Mouse (Mus musculus): ENCODE results near the gene Igsf3.

Gene Igsf3

DNA sequence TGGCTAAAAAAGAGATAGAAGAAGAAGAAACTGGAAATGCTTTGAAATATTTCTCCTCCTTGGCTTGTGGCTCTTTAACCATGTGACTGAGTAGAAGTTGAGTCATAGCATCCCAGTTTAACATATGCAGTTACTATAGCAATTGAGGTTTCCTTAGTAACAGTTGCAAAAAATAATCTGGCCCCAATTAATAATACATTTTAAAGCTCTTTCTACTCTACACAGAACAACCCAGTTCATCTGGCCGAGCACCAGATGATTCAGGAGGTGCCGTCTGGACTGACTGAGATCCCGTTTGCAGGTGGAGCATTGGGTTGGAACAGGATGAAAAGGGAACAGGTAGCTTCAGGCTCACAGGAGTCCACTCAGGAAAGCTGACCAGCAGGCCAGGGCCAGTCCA is 71.9 kb downstream of the Igsf3 start:
- WGBS: 44% methylated on average over 3 of the region's 3 CpGs

DNA sequence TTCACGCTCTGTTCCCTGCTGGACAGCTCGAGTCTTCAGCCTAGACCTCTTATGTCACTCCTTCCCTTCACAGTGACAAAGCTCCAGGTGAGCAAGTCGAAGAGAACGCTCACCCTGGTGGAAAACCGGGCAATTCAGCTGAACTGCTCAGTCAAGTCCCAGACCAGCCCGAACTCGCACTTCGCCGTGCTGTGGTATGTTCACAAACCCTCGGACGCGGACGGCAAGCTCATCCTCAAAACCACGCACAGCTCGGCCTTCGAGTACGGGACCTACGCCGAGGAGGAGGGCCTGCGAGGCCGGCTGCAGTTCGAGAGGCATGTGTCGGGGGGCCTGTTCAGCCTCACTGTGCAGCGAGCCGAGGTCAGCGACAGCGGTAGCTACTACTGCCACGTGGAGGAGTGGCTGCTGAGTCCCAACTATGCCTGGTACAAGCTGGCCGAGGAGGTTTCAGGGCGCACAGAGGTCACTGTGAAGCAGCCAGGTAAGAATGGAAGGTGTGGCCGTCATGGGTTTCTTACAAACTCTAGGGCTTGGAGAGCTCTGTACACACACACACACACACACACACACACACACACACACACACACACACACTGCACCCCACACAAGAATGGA is 74.0 kb downstream of the Igsf3 start:
- 95% methylated on average over 31 of the region's 31 CpGs for WGBS

DNA sequence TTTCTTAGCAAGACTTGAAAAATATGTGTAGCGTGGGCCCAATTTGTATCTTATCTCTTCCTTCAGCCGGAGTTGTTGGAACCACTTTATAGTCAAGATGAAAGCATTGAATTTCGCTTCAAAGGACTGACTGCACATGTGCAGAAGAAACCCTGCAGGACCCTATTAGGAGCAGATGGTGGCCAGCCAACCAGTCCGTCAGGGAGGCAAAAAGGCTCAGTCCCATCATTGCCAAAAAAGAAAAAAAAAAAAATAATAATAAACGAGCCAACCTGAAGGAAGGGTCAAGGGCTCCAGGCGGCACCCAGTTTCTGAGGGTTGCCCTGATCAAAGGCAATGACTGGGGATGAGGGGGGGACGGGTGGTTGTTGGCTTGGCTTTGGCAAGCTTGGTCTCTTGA is 83.7 kb downstream of the Igsf3 start:
- 53% methylated on average over 7 of the region's 7 CpGs for WGBS

DNA sequence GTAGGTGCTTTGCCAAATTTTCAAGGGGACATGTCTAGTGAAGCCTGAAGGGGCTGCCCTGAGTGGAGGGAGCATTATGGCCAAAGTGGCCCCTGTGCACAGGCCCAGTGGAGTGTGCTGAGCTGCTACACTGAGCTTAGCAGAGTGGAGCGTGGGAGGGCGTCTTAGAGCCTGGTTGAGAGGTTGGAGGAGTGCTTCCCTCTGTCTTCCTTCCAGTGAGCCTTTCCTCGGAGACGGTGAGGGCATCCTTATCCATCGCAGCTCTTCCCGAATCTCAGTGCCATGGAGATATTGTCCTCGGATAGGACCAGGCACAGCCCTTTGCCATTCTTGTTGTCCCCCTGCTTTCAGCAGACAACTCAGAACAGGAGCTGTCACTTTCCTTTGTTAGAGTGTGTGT is 84.2 kb downstream of the Igsf3 start:
- WGBS: 68% methylated on average over 7 of the region's 7 CpGs

DNA sequence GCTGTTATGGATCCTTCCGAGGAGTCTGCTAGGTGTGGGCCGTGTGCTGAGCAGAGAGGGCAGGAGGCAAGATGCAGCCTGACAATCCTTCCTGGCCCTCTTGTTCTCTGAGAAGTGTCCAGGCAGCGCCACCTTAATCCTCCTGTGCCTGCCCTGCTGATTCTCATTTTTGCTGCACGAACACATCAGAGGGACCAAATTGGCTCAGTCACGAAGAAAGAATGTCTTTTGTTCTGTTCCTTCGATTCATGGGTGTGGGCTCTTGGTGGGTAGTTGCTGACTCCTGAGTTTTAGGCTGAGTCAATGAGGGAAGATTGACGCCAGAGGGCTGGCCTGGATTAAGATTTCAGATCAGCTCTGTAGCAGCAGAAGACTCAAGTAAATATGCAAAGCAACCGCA is 84.9 kb downstream of the Igsf3 start:
- 38% methylated on average over 8 of the region's 8 CpGs for WGBS

DNA sequence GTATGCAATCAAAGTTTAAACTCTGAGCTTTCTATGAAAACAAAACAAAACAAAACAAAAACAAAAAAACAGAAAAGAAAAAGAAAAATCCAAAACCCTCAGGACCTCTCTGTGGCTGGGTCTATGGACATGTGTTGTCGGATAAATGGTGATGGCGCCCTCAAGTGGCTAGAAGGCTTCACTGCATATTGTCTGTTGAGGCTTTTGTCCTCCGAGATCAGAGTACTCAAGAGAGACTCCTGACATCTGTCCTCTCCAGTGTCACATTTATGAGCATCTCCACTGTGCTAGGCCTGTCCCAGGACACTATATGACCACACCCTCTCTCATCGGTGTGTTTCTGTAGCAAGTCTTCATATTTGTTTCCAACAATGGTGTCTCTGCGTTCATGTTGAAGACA is 85.4 kb downstream of the Igsf3 start:
- WGBS: 22% methylated on average over 5 of the region's 5 CpGs

DNA sequence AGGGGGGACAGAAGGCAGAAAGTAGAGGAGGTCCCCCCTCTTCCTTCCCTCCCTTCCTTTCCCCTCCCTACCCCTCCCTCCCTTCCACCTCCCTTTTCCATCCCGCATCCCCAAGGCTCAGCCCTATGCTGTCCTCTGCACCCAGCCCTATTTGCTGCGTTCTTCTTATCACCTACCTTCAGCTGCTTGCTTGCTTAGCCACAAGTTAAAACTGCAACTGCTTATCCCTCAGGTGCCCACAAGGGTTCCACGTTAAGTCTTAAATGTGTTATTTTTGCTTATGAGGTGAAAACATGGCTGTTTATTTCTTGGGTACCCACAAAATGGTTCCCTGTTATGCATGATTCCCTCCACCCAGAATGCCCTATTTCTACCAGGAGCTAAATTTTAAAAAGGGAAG is 86.6 kb downstream of the Igsf3 start:
- 86% methylated on average over 3 of the region's 3 CpGs for WGBS

DNA sequence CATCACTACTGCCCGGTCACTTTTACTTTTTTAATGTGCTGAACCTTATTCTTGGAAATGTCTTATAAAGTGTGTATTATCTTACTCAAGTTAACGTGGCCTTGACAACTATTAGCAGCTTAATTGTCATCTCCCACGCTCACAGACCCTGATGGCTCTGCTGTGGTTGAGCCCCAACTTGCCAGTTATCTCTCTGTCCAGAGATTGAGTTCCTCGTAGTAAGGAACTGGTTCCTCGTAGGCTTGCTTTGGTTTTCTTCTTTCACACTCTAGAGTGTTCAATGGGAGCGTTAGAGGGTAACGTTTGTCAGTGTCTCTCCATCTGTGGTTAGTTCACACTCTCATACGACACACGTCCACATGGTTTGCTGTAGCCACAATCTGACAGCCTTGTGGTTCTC is 92.8 kb downstream of the Igsf3 start:
- 76% methylated on average over 9 of the region's 9 CpGs for WGBS

DNA sequence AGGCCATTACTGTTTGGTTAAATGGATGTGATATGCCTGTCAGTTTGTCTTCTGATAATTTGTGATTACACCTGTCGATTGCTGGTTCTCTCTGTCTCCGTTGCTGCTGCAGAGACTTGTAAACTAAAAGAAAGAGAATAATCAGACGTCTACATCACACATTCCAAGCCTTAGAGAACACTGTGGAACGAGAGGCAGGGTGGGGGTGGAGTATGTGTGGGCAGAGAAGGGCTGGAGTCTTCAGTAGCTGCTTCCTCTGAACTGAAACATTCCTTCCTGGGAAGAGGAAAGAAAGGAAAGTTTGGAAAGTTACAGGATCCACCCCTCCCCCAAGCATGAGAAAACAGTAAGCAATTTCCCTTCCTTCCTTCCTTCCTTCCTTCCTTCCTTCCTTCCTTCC is 95.0 kb downstream of the Igsf3 start:
- WGBS: 34% methylated on average over 4 of the region's 4 CpGs

DNA sequence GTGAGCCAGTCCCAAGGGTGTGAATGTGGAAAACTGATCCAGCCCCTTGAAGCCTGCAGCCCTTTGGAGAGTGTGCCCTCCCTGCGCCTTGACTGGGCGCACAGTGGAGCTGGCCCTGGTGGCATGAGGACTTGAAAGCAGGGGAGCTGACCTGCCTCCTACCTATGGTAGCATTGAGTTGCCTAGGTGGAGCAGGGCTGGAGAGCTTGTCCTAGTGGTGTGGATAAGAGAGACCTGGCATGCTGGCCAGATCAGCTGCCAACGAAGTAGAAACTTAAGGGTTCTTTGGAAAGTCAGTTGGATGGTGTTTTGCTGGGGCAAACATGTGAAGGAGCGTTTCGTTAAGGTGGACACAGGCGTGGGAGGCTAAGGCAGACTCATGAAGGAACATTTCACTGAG is 105.1 kb downstream of the Igsf3 start:
- 95% methylated on average over 6 of the region's 6 CpGs for WGBS

DNA sequence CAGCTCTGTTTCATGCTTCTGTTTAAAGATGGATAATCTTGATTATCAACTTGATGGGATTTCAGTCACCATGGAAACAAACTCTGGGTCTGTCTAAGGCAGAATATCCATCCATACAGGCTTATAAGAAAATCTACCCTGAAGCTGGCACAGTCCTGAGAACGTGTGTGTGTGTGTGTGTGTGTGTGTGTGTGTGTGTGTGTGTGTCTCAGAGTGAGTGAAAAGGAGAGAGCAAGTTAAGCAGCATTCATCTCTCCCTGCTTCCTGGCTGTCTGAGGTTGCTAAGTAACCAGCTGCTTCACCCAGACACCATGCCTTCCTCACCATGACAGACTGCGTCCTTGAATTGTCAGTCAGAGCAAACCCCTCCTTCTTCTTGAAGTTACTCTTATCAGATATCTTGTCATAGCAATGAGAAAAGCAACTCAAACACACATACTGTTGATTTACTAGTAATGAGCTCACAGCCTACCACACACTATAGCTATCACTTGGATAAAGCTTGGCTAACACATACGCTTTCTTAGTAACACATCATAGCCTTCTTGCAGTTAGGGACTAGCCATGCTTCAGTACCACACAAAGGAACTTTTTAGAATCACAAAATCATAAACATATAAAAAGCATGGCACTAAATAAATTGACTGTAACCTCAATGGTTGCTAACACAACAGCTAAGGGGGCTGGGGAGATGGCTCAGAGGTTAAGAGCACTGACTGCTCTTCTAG is 106.5 kb downstream of the Igsf3 start:
- WGBS: 61% methylated on average over 3 of the region's 3 CpGs

DNA sequence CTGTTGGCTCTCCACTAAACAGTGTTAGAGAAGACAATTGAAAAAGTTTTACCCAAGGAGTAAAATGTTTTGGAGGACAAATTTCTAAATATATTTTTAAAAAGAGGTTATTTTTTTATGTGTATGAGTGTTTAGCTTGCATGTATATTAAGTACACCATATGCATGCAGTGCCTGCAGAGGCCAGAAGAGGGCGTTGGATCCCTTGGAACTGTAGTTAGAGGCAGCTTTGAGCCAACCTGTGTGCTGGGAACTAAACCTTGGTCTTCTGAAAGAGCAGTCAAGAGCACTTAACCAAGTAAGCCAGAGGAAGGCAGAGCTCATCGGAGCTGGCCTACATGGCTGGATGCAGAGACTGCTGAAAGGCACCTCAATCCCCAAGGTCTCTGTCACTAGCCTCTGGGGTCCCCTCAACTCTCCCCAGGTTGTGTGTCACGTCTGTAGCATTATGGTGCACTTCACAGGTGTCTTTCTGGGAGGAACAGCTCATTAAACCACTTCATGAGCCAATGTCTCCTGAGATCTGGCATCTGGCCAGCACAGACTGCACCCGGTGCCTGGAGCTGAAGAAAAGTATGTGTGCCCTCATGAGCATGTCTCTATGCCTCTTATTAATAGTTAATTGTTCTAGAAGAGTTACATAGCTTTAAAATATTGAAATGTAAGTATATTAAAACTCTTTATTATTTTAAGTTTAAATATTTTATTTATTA is 109.3 kb downstream of the Igsf3 start:
- WGBS: 45% methylated on average over 4 of the region's 4 CpGs

DNA sequence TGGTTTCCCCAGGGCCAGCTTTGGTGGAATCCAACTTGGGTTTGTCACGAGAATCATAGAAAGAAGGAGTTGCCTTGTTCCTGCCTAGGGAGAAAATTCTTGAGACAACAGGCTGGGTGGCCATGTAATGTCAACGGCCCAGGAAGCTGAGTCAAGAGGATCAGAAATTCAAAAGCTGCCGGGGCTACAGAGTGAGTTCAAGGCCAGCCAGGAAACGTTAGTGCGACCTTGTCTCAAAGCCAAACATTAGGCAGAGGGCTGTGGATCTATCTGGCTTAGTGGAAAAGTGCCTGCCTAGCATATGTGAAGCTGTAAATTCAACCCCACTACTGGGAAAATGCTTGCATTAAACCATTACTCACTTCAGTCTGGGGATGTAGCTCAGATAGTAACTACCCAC is 110.6 kb downstream of the Igsf3 start:
- WGBS: 90% methylated on average over 5 of the region's 5 CpGs

DNA sequence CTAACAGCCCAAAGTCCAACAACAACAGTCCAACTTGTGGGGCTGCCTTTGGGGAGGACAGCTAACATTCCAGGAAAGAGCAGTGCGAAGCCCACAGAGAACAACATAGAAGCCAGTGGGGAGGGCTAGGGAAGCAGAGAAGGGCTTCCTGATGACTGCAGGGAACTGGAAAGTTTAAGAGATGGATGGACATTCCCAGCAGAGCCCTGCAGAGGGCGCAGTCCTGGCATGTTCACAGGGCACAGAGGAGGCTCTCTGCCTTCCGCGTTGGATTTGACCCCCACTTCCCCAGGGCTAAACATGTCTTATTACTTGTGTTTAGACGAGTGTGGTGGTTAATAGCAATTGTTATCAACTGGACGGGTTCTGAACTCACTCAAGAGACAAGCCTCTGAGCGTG is 111.3 kb downstream of the Igsf3 start:
- 76% methylated on average over 7 of the region's 7 CpGs for WGBS

DNA sequence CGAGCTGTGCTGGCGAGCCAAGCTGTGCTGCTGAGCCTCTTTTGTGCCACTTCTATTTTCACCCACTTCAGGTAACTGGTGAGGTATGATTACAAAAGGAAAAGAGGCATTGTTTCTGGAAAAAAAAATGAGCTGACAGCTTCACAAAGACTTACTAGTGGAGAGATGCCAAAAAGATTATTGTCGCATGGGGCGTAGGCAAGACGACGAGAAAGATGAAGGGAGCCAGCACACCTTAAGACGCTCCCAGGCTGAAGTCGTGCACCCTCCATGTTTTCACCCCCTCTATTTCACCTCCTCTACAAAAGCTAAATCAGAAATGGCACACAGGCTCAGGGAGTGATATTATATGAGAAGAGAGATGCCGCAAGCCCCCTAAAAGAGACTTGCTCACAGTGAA is 113.6 kb downstream of the Igsf3 start:
- WGBS: 73% methylated on average over 9 of the region's 9 CpGs

DNA sequence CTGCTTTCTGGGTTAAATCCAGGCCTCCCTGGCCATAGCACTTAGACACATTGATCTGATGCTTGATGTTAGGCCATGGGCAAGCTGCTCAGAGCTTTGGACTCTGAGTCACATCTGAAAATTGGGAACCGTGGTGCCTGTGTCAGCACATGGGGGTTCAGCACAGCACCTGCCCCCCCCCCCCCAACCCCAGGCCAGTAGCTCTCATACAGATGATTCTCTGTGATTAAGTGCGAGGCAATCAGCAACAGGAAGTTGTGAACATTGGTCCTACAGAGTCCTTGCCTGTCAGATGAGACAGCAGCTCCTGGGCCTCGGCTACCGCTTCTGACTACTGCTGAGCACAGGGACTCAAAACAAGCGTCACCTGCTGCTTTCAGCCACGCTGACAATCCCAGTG is 116.0 kb downstream of the Igsf3 start:
- 88% methylated on average over 6 of the region's 6 CpGs for WGBS

DNA sequence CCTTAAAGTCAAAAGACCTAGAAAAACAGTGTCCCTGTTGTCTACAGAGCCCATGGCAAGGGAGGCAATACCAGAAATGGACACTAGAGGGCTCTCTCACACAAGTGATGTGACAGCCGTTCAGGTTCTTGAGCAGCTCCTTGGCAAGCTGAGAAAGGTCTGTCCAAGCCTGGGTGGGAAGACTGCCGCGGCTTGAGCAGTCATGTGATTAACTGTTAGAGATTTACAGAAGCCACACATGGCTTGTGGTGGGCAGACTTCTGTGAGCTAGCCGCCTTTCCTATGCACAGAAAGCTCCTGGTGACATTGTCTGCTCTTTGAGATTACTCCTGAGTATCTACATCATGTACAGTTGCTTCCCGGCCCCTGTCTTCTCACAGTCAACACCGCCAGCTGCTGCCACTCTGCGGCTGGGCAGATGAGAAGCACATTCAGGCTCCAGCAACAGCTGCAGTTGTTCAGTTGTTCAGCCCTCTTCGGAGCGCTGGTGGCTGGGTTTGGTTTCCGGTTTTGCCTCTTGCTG is 117.1 kb downstream of the Igsf3 start:
- 36% methylated on average over 10 of the region's 10 CpGs for WGBS

DNA sequence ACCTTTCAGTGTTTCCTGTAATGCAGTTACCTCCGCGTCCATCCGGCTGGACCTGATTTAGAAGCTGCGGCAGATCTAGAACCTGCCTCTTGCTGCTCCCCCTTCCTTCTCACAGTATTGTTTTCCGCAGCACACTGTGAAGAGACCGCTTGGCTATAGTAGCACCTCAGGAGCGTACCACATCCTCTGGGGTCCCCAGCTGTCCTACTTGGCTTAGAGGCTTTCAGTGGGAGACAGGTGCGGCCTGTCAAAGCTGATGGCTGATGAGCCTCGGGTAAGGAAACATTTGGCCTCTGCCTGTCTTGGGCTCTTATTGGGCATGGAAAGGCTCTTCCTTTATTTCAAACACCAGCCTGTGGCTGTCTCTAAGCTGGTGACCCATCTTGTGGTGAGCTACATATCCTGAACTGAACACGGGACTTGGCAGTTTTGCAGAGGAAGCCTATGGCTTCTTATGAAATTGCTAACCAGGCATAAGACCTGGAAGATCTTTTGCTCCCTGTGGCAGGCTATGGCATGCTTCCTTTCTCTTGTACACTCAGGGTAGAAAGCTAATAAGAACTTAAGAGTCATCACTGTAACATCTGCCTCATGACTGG is 120.6 kb downstream of the Igsf3 start:
- 95% methylated on average over 10 of the region's 10 CpGs for WGBS

DNA sequence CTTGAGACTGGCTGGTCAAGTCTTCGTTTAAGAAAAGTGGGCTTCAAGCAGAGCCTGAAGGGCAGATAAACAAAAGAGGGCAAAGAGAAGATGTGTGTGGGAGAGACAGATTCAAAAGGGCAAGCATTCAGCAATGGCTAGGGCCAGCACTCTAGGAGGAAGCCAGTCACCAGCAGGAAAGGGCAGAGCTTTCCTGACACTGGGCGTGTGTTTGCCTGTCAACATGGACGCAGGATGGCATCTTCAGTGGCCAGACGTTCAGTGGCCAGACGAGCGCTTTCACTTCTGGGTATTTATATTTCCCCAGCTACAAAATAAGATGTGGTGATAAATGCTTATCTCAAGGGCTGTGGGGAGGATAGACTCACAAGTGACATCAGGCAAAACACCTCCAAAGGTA is 123.0 kb downstream of the Igsf3 start:
- 77% methylated on average over 6 of the region's 6 CpGs for WGBS

DNA sequence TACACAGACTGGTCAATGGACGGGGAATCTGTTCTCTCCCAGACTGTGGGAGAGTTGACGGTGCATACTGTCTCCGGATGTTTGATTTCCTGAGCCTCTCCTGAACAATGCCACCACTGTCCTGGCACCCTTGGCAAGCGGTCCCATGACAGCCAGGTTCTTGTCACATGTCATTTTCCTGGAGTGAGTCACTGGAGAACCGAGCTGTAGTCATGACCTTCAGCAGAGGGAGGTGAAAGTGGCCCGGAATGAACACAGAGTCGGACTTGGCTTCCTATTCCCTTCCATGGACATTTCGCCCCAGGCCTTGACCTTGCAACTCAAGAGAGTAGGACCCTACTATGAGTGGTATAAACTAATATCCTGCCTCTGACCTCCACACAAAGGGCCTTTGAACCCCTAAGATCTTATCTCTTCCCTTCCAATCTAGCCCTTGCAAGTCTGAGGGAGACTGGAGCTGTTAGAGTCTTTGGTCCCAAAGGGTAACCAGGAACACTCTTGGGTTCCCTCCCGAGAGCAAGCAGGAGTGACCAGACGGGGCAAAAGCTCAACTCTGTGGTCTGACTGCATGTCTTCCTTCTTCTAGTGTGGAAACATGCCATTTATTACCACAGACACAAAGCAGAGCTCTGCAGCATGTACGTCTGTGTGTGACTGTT is 123.6 kb downstream of the Igsf3 start:
- WGBS: 77% methylated on average over 11 of the region's 11 CpGs

DNA sequence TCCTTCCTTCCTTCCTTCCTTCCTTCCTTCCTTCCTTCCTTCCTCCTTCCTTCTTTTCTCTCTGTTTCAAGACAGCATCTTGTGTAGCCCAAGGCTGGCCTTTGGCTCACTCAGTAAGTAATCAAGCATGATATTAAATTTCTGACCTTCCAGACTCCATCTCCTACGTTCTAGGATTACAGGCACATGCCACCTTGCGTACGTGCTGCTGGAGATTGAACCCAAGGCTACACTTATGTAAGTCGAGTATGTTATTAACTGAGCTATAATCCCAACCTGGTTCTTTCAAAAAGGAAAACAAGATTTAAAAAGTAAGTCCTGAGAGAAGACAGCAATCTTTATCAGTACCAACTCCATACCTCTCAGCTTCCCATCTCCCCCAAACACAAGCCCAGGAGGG is 124.7 kb downstream of the Igsf3 start:
- 94% methylated on average over 4 of the region's 4 CpGs for WGBS

Data from cerebral cortex, adult 2 months (tissue).